Mouse (Mus musculus): Measurements from ENCODE around the gene Slc44a2. TPM values are rescaled to one million over a fixed set of nuclear protein-coding genes. Genes with fewer than 3 reads are reported as not detected.
"Not testable (repeated sequence)": the region's sequence is repeated elsewhere in the genome, so short reads cannot be mapped to it uniquely, and the experiment has no call there.

Slc44a2 gene
- polyA plus RNA-seq, 1 experiment: 9.0 TPM

- no peak overlapping the region for H3K4me3 ChIP-seq (ENCODE audit: insufficient read depth, low read depth, low read length)
- no peak overlapping the region for H3K27ac ChIP-seq (replicated peaks; ENCODE audit: low read depth, low read length)
- H3K4me1 ChIP-seq (ENCODE audit: control insufficient read depth, insufficient read depth, insufficient read length, low read length): 0 out of 2 replicates have a peak, but pooled peaks cover 2% of the 10 kb centered on the region
Measured at GRCm38 (mm10) chr9:21316696-21317095, 3.8 kb upstream of the Slc44a2 start.

GRCm38 (mm10) chr9:21318792-21319191 is 1.7 kb upstream of the Slc44a2 start:
- Histone ChIP-seq H3K4me3 (ENCODE audit: insufficient read depth, low read depth, low read length) (no peak overlapping the region), H3K4me1 (ENCODE audit: control insufficient read depth, insufficient read depth, insufficient read length, low read length) (0 out of 2 replicates have a peak, but pooled peaks cover 4% of the 10 kb centered on the region), H3K27ac (replicated peaks; ENCODE audit: low read depth, low read length) (no peak overlapping the region)

- Histone ChIP-seq H3K27ac (replicated peaks; ENCODE audit: low read depth, low read length) (no peak overlapping the region), H3K4me3 (ENCODE audit: insufficient read depth, low read depth, low read length) (no peak overlapping the region), H3K4me1 (ENCODE audit: control insufficient read depth, insufficient read depth, insufficient read length, low read length) (peaks cover 9% of the 10 kb centered on the region)
Measured at GRCm38 (mm10) chr9:21319503-21319902, 995 bp upstream of the Slc44a2 start.

GRCm38 (mm10) chr9:21320280-21320618 is 249 bp upstream of the Slc44a2 start:
- peaks cover 10% of the 10 kb centered on the region for H3K4me1 ChIP-seq (ENCODE audit: control insufficient read depth, insufficient read depth, insufficient read length, low read length)
- H3K4me3 ChIP-seq (ENCODE audit: insufficient read depth, low read depth, low read length): peak overlapping the region; percentile 95
- H3K27ac ChIP-seq (replicated peaks; ENCODE audit: low read depth, low read length): no peak overlapping the region

GRCm38 (mm10) chr9:21321513-21321835 is 976 bp downstream of the Slc44a2 start:
- H3K4me3 ChIP-seq (ENCODE audit: insufficient read depth, low read depth, low read length): peak overlapping the region; percentile 95
- peaks cover 10% of the 10 kb centered on the region for H3K4me1 ChIP-seq (ENCODE audit: control insufficient read depth, insufficient read depth, insufficient read length, low read length)
- H3K27ac ChIP-seq (replicated peaks; ENCODE audit: low read depth, low read length): peak overlapping the region; percentile 56

GRCm38 (mm10) chr9:21322211-21322916 is 1.9 kb downstream of the Slc44a2 start:
- Histone ChIP-seq H3K4me3 (ENCODE audit: insufficient read depth, low read depth, low read length) (peak overlapping the region; percentile 95; the same call in 1 of the 2 replicates), H3K4me1 (ENCODE audit: control insufficient read depth, insufficient read depth, insufficient read length, low read length) (peaks cover 10% of the 10 kb centered on the region), H3K27ac (replicated peaks; ENCODE audit: low read depth, low read length) (peak overlapping the region; percentile 56; the same call in 1 of the 2 replicates)

- not testable (repeated sequence) for H3K4me3 ChIP-seq (ENCODE audit: insufficient read depth, low read depth, low read length); H3K27ac ChIP-seq (replicated peaks; ENCODE audit: low read depth, low read length)
- peaks cover 10% of the 10 kb centered on the region for H3K4me1 ChIP-seq (ENCODE audit: control insufficient read depth, insufficient read depth, insufficient read length, low read length)
Measured at GRCm38 (mm10) chr9:21322917-21323297, 2.4 kb downstream of the Slc44a2 start.

GRCm38 (mm10) chr9:21324269-21324668 is 3.8 kb downstream of the Slc44a2 start:
- peak overlapping the region; percentile 5; the same call in 1 of the 2 replicates for H3K27ac ChIP-seq (replicated peaks; ENCODE audit: low read depth, low read length)
- H3K4me1 ChIP-seq (ENCODE audit: control insufficient read depth, insufficient read depth, insufficient read length, low read length): peaks cover 10% of the 10 kb centered on the region
- H3K4me3 ChIP-seq (ENCODE audit: insufficient read depth, low read depth, low read length): no peak overlapping the region

- Histone ChIP-seq H3K27ac (replicated peaks; ENCODE audit: low read depth, low read length) (no peak overlapping the region), H3K4me3 (ENCODE audit: insufficient read depth, low read depth, low read length) (no peak overlapping the region), H3K4me1 (ENCODE audit: control insufficient read depth, insufficient read depth, insufficient read length, low read length) (peaks cover 9% of the 10 kb centered on the region)
Measured at GRCm38 (mm10) chr9:21327569-21327968, 7.1 kb downstream of the Slc44a2 start.

- Histone ChIP-seq H3K27ac (replicated peaks; ENCODE audit: low read depth, low read length) (no peak overlapping the region), H3K4me1 (ENCODE audit: control insufficient read depth, insufficient read depth, insufficient read length, low read length) (peaks cover 9% of the 10 kb centered on the region), H3K4me3 (ENCODE audit: insufficient read depth, low read depth, low read length) (no peak overlapping the region)
Measured at GRCm38 (mm10) chr9:21328041-21328440, 7.5 kb downstream of the Slc44a2 start.

GRCm38 (mm10) chr9:21329041-21329440 is 8.5 kb downstream of the Slc44a2 start:
- peaks cover 6% of the 10 kb centered on the region for H3K4me1 ChIP-seq (ENCODE audit: control insufficient read depth, insufficient read depth, insufficient read length, low read length)
- H3K4me3 ChIP-seq (ENCODE audit: insufficient read depth, low read depth, low read length): no peak overlapping the region
- no peak overlapping the region for H3K27ac ChIP-seq (replicated peaks; ENCODE audit: low read depth, low read length)

- no peak overlapping the region for H3K27ac ChIP-seq (replicated peaks; ENCODE audit: low read depth, low read length)
- no peak overlapping the region for H3K4me3 ChIP-seq (ENCODE audit: insufficient read depth, low read depth, low read length)
- H3K4me1 ChIP-seq (ENCODE audit: control insufficient read depth, insufficient read depth, insufficient read length, low read length): no peaks in the 10 kb centered on the region
Measured at GRCm38 (mm10) chr9:21329699-21330289, 9.3 kb downstream of the Slc44a2 start.

GRCm38 (mm10) chr9:21331365-21332140 is 11.1 kb downstream of the Slc44a2 start:
- no peak overlapping the region for H3K4me3 ChIP-seq (ENCODE audit: insufficient read depth, low read depth, low read length)
- no peaks in the 10 kb centered on the region for H3K4me1 ChIP-seq (ENCODE audit: control insufficient read depth, insufficient read depth, insufficient read length, low read length)
- H3K27ac ChIP-seq (replicated peaks; ENCODE audit: low read depth, low read length): no peak overlapping the region

- H3K4me1 ChIP-seq (ENCODE audit: control insufficient read depth, insufficient read depth, insufficient read length, low read length): no peaks in the 10 kb centered on the region
- no peak overlapping the region for H3K4me3 ChIP-seq (ENCODE audit: insufficient read depth, low read depth, low read length)
- no peak overlapping the region for H3K27ac ChIP-seq (replicated peaks; ENCODE audit: low read depth, low read length)
Measured at GRCm38 (mm10) chr9:21332161-21333061, 11.9 kb downstream of the Slc44a2 start.

- Histone ChIP-seq H3K27ac (replicated peaks; ENCODE audit: low read depth, low read length) (no peak overlapping the region), H3K4me1 (ENCODE audit: control insufficient read depth, insufficient read depth, insufficient read length, low read length) (no peaks in the 10 kb centered on the region), H3K4me3 (ENCODE audit: insufficient read depth, low read depth, low read length) (no peak overlapping the region)
Measured at GRCm38 (mm10) chr9:21333523-21333922, 13.0 kb downstream of the Slc44a2 start.

Measured in brown adipose tissue, adult 24 weeks (tissue).